Mouse (Mus musculus): ENCODE measurements around the gene Rara. TPM values are rescaled to one million over a fixed set of nuclear protein-coding genes. Genes with fewer than 3 reads are reported as not detected.

The Rara gene
- total and polyA plus RNA-seq, 3 experiments, result 12.1 to 13.7 TPM; not detected in 1

GRCm38 (mm10) chr11:98997659-98998058, 70.0 kb downstream of the Rara start:
- Histone ChIP-seq H3K27me3 (ENCODE audit: control insufficient read depth in 1 of 2, insufficient read depth in 2 of 2, low read length in 2 of 2) (no peaks in the 10 kb centered on the region), H3K9me3 (replicated peaks; ENCODE audit: insufficient read depth, low read length) (no peaks in the 10 kb centered on the region), H3K36me3 (ENCODE audit: control insufficient read depth in 1 of 2, insufficient read depth in 2 of 2, low read length in 2 of 2) (peaks cover 0 to 90% of the 10 kb centered on the region in 2 experiments; a peak in 3 of 4 replicates)

GRCm38 (mm10) chr11:98998776-98999175, 71.2 kb downstream of the Rara start:
- no peak overlapping the region for H3K4me3 ChIP-seq (ENCODE audit: control insufficient read depth in 1 of 2, insufficient read depth in 1 of 2, low read depth in 2 of 2, low read length in 2 of 2)
- H3K36me3 ChIP-seq (ENCODE audit: control insufficient read depth in 1 of 2, insufficient read depth in 2 of 2, low read length in 2 of 2), result peaks cover 0 to 90% of the 10 kb centered on the region in 2 experiments; a peak in 2 of 4 replicates
- H3K27me3 ChIP-seq (ENCODE audit: control insufficient read depth in 1 of 2, insufficient read depth in 2 of 2, low read length in 2 of 2), result no peaks in the 10 kb centered on the region
- H3K79me2 ChIP-seq (ENCODE audit: control insufficient read depth, insufficient read depth, low read length, poor library complexity), result no peaks in the 10 kb centered on the region
- TF ChIP-seq JUND (IDR thresholded peaks at IDR 0.05; ENCODE audit: low read depth, low read length), result no peak
- TF ChIP-seq CTCF (IDR thresholded peaks at IDR 0.05 in 2 of 3, conservative IDR thresholded peaks at IDR 0.05 in 1 of 3; ENCODE audit: control insufficient read depth in 1 of 3, insufficient read depth in 1 of 3, low read depth in 2 of 3, low read length in 3 of 3, poor library complexity in 1 of 3, severe bottlenecking in 1 of 3), result peak in 1 of 3 experiments; percentile 2; a peak in 1 of 6 replicates
- TF ChIP-seq TAL1 (IDR thresholded peaks at IDR 0.05; ENCODE audit: low read length), result no peak
- TF ChIP-seq ZNF384 (IDR thresholded peaks at IDR 0.05; ENCODE audit: low read depth, low read length), result peak; percentile 40; the same call in 1 of the 2 replicates
- TF ChIP-seq POLR2A (IDR thresholded peaks at IDR 0.05; ENCODE audit: control insufficient read depth in 1 of 2, insufficient read depth in 1 of 2, low read depth in 1 of 2, low read length in 2 of 2, poor library complexity in 1 of 2), result 0 out of 4 replicates have a peak, but pooled peaks of 1 of the 2 experiments have one; percentile 15
- H3K4me1 ChIP-seq (ENCODE audit: control insufficient read depth in 1 of 2, insufficient read depth in 2 of 2, low read length in 2 of 2), result no peaks in the 10 kb centered on the region
- no peak overlapping the region for H3K9ac ChIP-seq (ENCODE audit: control insufficient read depth, low read depth, low read length, poor library complexity, severe bottlenecking)
- no peak overlapping the region for H3K27ac ChIP-seq (ENCODE audit: control insufficient read depth, low read depth, low read length)
- H3K9me3 ChIP-seq (replicated peaks; ENCODE audit: insufficient read depth, low read length), result no peaks in the 10 kb centered on the region
- DNase-seq (ENCODE audit: low read depth, low spot score), result peak; percentile 8

More at GRCm38 (mm10) chr11:98997659-98998058, 70.0 kb downstream of the Rara start:
- Histone ChIP-seq H3K9ac (ENCODE audit: control insufficient read depth, low read depth, low read length, poor library complexity, severe bottlenecking) (no peak overlapping the region), H3K4me3 (ENCODE audit: control insufficient read depth in 1 of 2, insufficient read depth in 1 of 2, low read depth in 2 of 2, low read length in 2 of 2) (no peak overlapping the region), H3K79me2 (ENCODE audit: control insufficient read depth, insufficient read depth, low read length, poor library complexity) (no peaks in the 10 kb centered on the region), H3K27ac (ENCODE audit: control insufficient read depth, low read depth, low read length) (no peak overlapping the region), H3K4me1 (ENCODE audit: control insufficient read depth in 1 of 2, insufficient read depth in 2 of 2, low read length in 2 of 2) (no peaks in the 10 kb centered on the region)
- no peak for DNase-seq (ENCODE audit: low read depth, low spot score)
- TF ChIP-seq NRF1 (IDR thresholded peaks at IDR 0.05; ENCODE audit: insufficient read depth, low read depth, low read length, poor library complexity, severe bottlenecking) (no peak), TBP (IDR thresholded peaks at IDR 0.05; ENCODE audit: low read depth, low read length) (no peak), SMC3 (IDR thresholded peaks at IDR 0.05; ENCODE audit: low read depth, low read length) (no peak), USF2 (IDR thresholded peaks at IDR 0.05; ENCODE audit: borderline replicate concordance in 1 of 2, insufficient read depth in 1 of 2, low read depth in 1 of 2, low read length in 2 of 2) (no peak), MXI1 (IDR thresholded peaks at IDR 0.05; ENCODE audit: low read depth, low read length) (no peak), TCF12 (IDR thresholded peaks at IDR 0.05; ENCODE audit: low read depth, low read length) (no peak), RAD21 (IDR thresholded peaks at IDR 0.05; ENCODE audit: low read depth, low read length) (no peak), ELF1 (IDR thresholded peaks at IDR 0.05; ENCODE audit: low read depth, low read length) (no peak)

- Histone ChIP-seq H3K79me2 (ENCODE audit: control insufficient read depth, insufficient read depth, low read length, poor library complexity) (no peaks in the 10 kb centered on the region), H3K27me3 (ENCODE audit: control insufficient read depth in 1 of 2, insufficient read depth in 2 of 2, low read length in 2 of 2) (no peaks in the 10 kb centered on the region), H3K9ac (ENCODE audit: control insufficient read depth, low read depth, low read length, poor library complexity, severe bottlenecking) (no peak overlapping the region), H3K36me3 (ENCODE audit: control insufficient read depth in 1 of 2, insufficient read depth in 2 of 2, low read length in 2 of 2) (peaks cover 0 to 90% of the 10 kb centered on the region in 2 experiments; a peak in 2 of 4 replicates), H3K4me3 (ENCODE audit: control insufficient read depth in 1 of 2, insufficient read depth in 1 of 2, low read depth in 2 of 2, low read length in 2 of 2) (no peak overlapping the region), H3K4me1 (ENCODE audit: control insufficient read depth in 1 of 2, insufficient read depth in 2 of 2, low read length in 2 of 2) (no peaks in the 10 kb centered on the region), H3K27ac (ENCODE audit: control insufficient read depth, low read depth, low read length) (no peak overlapping the region), H3K9me3 (replicated peaks; ENCODE audit: insufficient read depth, low read length) (no peaks in the 10 kb centered on the region)
- DNase-seq (ENCODE audit: low read depth, low spot score), result peak; percentile 8
- TF ChIP-seq ZMIZ1 (IDR thresholded peaks at IDR 0.05; ENCODE audit: low read depth, low read length), result 0 out of 2 replicates have a peak, but pooled peaks have one; percentile 12
- no peak for TF ChIP-seq MEF2A (IDR thresholded peaks at IDR 0.05; ENCODE audit: extremely low read depth, insufficient replicate concordance, low read depth, low read length, poor library complexity, severe bottlenecking)
- TF ChIP-seq KAT2A (conservative IDR thresholded peaks at IDR 0.05; ENCODE audit: low read depth, low read length), result no peak
- TF ChIP-seq MYC (IDR thresholded peaks at IDR 0.05; ENCODE audit: low read depth, low read length), result no peak
- no peak for TF ChIP-seq POLR2AphosphoS2 (IDR thresholded peaks at IDR 0.05; ENCODE audit: low read length)
Measured at GRCm38 (mm10) chr11:98999243-98999642, 71.6 kb downstream of the Rara start.
